ENCODE assay signal across 12 mouse cellular contexts in genomic region chr15:96592976-96593375, GRCm38 (mm10). TPM values are rescaled to one million over a fixed set of nuclear protein-coding genes. Genes with fewer than 3 reads are reported as not detected.
DNase-seq lines count a peak whose midpoint lies in the region; ATAC-seq and TF ChIP-seq lines count a peak whose summit lies in the region.
"Had no signal": no experiment of that assay in that cellular context is flagged by ENCODE, and none has a peak within 500 bp of the region (broad histone marks: within the 10 kb centered on the region; RNA-seq: fewer than 3 reads in every experiment).

No protein-coding gene starts in this region.

- H3K9ac ChIP-seq in forebrain, embryonic 12.5 days: no peak overlapping the region
- H3K9ac ChIP-seq in forebrain, embryonic 16.5 days (replicated peaks; ENCODE audit: low read depth, low read length): no peak overlapping the region
- H3K9ac ChIP-seq in lung, embryonic 15.5 days: no peak overlapping the region
- H3K9ac ChIP-seq: liver, embryonic 12.5 days; neural tube, embryonic 12.5 days had no signal

- intact Hi-C loops in left cerebral cortex, postnatal 25 days (cut with DNase I): no loop called here

- peaks cover 33% of the 10 kb centered on the region for H3K4me1 ChIP-seq in forebrain, embryonic 12.5 days
- peaks cover 24% of the 10 kb centered on the region for H3K4me1 ChIP-seq in forebrain, embryonic 16.5 days (replicated peaks; ENCODE audit: control insufficient read depth, insufficient read depth, low read length)
- peaks cover 8% of the 10 kb centered on the region; the same call in 1 of the 2 replicates for H3K4me1 ChIP-seq in lung, embryonic 15.5 days
- H3K4me1 ChIP-seq in lung, adult 2 months (ENCODE audit: control insufficient read depth, insufficient read depth, low read length): no peaks in the 10 kb centered on the region

- peaks cover 51% of the 10 kb centered on the region for H3K36me3 ChIP-seq in forebrain, embryonic 12.5 days (replicated peaks)
- H3K36me3 ChIP-seq in forebrain, embryonic 16.5 days (ENCODE audit: control insufficient read depth, insufficient read depth): no peaks in the 10 kb centered on the region; the same call in 1 of the 2 replicates
- peaks cover 11% of the 10 kb centered on the region for H3K36me3 ChIP-seq in lung, embryonic 15.5 days

- ATAC-seq in forebrain, embryonic 12.5 days (ENCODE audit: low FRiP score): no peak
- no peak for ATAC-seq in forebrain, embryonic 16.5 days
- ATAC-seq in lung, embryonic 15.5 days (ENCODE audit: borderline replicate concordance, extremely low read depth, low FRiP score, low TSS enrichment): no peak
- peak; percentile 53 for ATAC-seq in megakaryocyte progenitor cell, adult 5-6 weeks (replicated peaks; ENCODE audit: poor library complexity)
- ATAC-seq: liver, embryonic 12.5 days had no signal

- H3K27ac ChIP-seq in forebrain, embryonic 12.5 days: peak overlapping the region; percentile 71
- H3K27ac ChIP-seq in forebrain, embryonic 16.5 days (ENCODE audit: low read length): no peak overlapping the region
- H3K27ac ChIP-seq in lung, embryonic 15.5 days: peak overlapping the region; percentile 59; the same call in 1 of the 2 replicates
- H3K27ac ChIP-seq: liver, embryonic 12.5 days; neural tube, embryonic 12.5 days had no signal

- no peaks in the 10 kb centered on the region for H3K9me3 ChIP-seq in forebrain, embryonic 12.5 days
- no peaks in the 10 kb centered on the region for H3K9me3 ChIP-seq in forebrain, embryonic 16.5 days (ENCODE audit: control insufficient read depth, low read length)
- no peaks in the 10 kb centered on the region for H3K9me3 ChIP-seq in lung, embryonic 15.5 days
- H3K9me3 ChIP-seq: liver, embryonic 12.5 days; neural tube, embryonic 12.5 days had no signal

- TF ChIP-seq POLR2A in lung, adult 2 months (IDR thresholded peaks at IDR 0.05; ENCODE audit: borderline replicate concordance, extremely low read depth, low read depth, low read length): no peak

- no peak overlapping the region for H3K4me2 ChIP-seq in forebrain, embryonic 12.5 days
- H3K4me2 ChIP-seq in forebrain, embryonic 16.5 days (ENCODE audit: low read length): no peak overlapping the region
- H3K4me2 ChIP-seq in lung, embryonic 15.5 days: no peak overlapping the region
- H3K4me2 ChIP-seq: liver, embryonic 12.5 days; neural tube, embryonic 12.5 days had no signal

- DNase-seq in lung, adult 2 months: no peak
- DNase-seq in T-cell, adult 2 months (ENCODE audit: low spot score): peak; percentile 18
- no peak for DNase-seq in thymus, adult 18-20 months
- no peak for DNase-seq in left cerebral cortex, postnatal 25 days (ENCODE audit: low spot score in 2 of 2)
- DNase-seq: adrenal gland, postnatal 10 days; cerebellum, adult 18-20 months had no signal

- no peak overlapping the region for H3K4me3 ChIP-seq in forebrain, embryonic 12.5 days (replicated peaks)
- no peak overlapping the region for H3K4me3 ChIP-seq in forebrain, embryonic 16.5 days (replicated peaks; ENCODE audit: low read length)
- H3K4me3 ChIP-seq in lung, embryonic 15.5 days: no peak overlapping the region
- H3K4me3 ChIP-seq in lung, adult 2 months (replicated peaks; ENCODE audit: extremely low read depth, low read depth, low read length): no peak overlapping the region
- H3K4me3 ChIP-seq: liver, embryonic 12.5 days; neural tube, embryonic 12.5 days had no signal

- 72% methylated on average over 13 of the region's 13 CpGs for WGBS in forebrain, embryonic 12.5 days
- 56% methylated on average over 13 of the region's 13 CpGs for WGBS in forebrain, embryonic 16.5 days
- WGBS in lung, embryonic 15.5 days: 68% methylated on average over 13 of the region's 13 CpGs
- WGBS in lung, adult 2 months: 71% methylated on average over 13 of the region's 13 CpGs

- no peak for TF ChIP-seq CTCF in lung, adult 2 months (IDR thresholded peaks at IDR 0.05; ENCODE audit: insufficient read depth, low read length)

- no peaks in the 10 kb centered on the region for H3K27me3 ChIP-seq in forebrain, embryonic 12.5 days
- H3K27me3 ChIP-seq in forebrain, embryonic 16.5 days (replicated peaks; ENCODE audit: control insufficient read depth, insufficient read depth, low read length): no peaks in the 10 kb centered on the region
- no peaks in the 10 kb centered on the region for H3K27me3 ChIP-seq in lung, embryonic 15.5 days
- H3K27me3 ChIP-seq: liver, embryonic 12.5 days; neural tube, embryonic 12.5 days had no signal

RNA-seq across cellular contexts. Expression of gene Slc38a1, which starts 49.7 kb away (rescaled TPM):
- 148 and 166 TPM in 2 replicates for polyA plus RNA-seq in forebrain, embryonic 12.5 days (2016; fragmentation: Nextera tagmentation; extraction: Ambion mirVana)
- 154 and 158 TPM in 2 replicates for polyA plus RNA-seq in forebrain, embryonic 16.5 days (2015; fragmentation: Nextera tagmentation; extraction: Ambion mirVana)
- polyA plus RNA-seq in lung, embryonic 15.5 days (2015; fragmentation: Nextera tagmentation; extraction: Ambion mirVana): 56.4 and 62.0 TPM in 2 replicates
- polyA plus RNA-seq in lung, adult 2 months (2012; rRNA removed): 17.6 and 19.9 TPM in 2 replicates
- 94.0 and 107 TPM in 2 replicates for total RNA-seq in megakaryocyte progenitor cell, adult 5-6 weeks (2015)
- total RNA-seq in megakaryocyte progenitor cell, adult 5-6 weeks (2017): 53.2 and 63.8 TPM in 2 replicates
- total RNA-seq in left cerebral cortex, postnatal 25 days (2021): 100 to 1,000 TPM in 1 of 2 experiments, 10 to 100 TPM in 1; 98.2 to 103 TPM
